Mouse (Mus musculus): Measurements from ENCODE around the gene Smpdl3a.

Gene Smpdl3a

DNA sequence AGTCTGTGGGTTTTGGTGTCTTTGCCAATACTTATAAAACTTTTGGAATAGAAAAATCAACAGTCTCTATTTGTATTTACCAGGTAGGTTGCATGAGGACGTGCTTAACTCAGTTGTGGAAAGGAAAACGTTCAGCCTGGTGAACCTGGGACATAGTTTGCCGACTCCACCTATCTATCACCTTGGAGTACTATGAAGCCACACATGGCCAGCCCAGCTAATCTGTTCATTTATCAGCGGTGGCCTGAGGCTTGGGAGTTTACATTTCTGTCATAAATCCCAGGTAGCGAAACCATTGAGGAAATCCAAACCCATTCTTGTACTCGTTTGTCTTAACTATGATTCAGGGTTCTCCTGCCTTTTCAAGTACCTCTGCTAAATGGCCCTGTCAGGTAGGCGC is at the start of gene Smpdl3a:
Gene Smpdl3a, plus strand, starts transcription at position 318 of the 400 bp plus-strand sequence.
- DNase-seq (ENCODE audit: low spot score): no peak

DNA sequence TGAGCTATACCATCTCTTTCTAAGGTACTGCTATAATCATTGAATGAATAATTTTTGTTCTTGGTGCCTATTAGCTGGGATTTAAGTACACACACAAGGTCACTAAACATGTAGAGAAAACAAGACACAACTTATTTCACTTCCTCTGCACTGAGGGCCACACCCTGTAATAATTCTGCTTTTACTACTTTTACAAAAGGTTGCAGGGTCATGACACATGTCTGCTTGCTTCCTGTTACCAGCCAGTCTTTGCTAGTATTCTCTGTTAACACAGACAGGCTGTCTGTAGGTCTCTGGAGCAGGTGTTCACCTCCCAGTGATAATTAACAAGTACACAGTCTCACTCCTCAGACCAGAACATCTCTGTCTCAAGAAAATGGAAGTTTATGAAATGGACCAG is 48.7 kb upstream of the Smpdl3a start:
- no peak for DNase-seq (ENCODE audit: low spot score)

DNA sequence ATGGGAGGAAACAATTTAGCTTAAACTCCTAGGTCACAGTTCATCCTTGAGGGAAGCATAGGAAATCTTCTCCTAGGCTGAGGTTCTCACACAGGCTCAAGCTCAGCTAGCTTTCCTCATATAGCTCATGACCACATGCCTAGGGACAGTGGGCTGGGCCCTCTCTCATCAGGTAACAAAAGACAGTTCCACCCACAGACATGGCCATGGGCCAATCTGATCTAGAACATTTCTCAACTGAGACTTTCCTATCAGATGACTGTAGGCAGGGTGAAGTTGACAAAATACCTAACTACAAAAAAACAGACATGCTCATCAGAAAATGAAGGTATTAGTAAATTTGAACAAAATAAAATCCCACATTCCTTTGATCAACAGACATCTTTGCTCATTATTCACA is 47.0 kb upstream of the Smpdl3a start:
- no peak for DNase-seq (ENCODE audit: low spot score)

DNA sequence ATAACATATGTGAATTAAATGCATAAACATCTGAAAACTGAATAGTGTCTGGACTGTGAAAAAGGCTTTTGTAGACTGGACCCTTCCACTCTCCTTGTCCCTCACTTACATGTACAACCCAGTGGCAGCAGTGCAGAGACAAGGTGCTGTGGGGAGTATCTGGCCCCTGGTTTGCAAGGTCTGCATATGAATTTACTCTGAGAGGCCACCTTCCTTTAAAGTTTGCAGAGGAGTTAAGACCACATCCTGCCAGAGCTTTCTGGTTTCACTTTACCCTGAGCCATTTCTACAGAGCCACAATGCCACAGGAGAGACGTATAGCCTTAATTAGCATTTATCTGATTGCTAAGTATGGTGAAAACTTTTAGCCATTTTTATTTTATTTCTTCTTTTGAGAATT is 40.8 kb upstream of the Smpdl3a start:
- DNase-seq (ENCODE audit: low spot score): no peak

DNA sequence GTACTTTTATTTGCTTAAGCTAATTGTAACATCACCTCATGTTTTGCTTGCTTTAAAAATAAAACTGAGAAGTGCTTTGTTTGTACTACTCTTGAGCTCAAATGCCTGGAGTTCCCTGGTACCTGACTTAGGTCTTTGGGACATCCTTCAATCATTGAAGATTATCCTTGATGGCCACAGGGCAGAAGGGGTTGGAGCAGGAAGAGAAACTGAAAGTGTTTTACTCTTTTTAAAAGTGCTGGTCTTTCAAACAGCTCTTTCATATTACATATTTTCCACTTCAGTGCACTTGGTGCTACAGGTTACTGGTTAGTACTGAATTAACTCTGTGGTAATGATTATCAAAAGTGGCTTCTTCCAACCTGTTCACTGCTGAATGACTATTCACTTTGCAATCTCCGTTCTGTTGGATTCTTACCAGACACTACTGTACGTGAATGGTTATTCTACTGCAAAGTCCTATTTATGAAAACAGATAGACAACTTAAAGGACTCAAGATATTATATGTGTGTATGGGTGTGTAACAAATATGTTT is 38.9 kb upstream of the Smpdl3a start:
- DNase-seq (ENCODE audit: low spot score): no peak

DNA sequence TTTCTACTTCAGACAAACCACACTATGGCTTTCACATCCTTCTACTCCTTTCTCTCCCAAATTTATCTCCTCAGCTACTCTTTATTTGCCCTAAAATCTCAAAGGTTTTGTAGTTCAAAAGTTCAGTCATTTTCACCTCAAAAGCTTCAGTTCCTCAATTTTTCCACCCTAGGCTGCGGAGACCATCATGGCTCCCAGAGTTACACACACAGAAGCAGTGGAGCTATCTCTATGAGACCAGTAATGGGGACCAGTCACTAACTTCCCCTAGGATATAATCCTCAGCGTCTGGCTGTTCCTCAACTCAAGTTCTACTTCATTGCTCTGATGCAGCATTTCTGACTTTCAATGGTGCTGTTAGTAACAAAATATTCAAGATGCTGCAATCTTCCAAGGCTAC is 35.1 kb upstream of the Smpdl3a start:
- no peak for DNase-seq (ENCODE audit: low spot score)

DNA sequence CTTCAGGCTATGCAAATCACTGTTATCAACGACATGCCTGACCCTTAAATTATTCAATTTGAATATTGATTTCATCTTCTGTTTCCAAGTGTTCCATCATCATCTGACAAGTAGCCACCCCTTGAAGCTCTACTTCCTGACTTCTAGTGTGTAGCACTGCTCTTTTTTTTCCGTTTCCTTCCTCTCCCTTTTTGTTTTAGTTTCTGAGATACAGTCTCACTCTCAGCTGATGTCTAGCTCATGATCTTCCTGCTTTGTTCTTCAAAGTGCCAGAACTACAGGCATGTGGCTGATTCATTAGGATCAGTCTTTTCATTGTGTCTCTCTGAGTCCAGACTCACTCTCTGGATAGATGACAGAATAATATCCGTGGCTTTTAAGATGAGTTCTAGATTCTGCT is 33.4 kb upstream of the Smpdl3a start:
- no peak for DNase-seq (ENCODE audit: low spot score)

DNA sequence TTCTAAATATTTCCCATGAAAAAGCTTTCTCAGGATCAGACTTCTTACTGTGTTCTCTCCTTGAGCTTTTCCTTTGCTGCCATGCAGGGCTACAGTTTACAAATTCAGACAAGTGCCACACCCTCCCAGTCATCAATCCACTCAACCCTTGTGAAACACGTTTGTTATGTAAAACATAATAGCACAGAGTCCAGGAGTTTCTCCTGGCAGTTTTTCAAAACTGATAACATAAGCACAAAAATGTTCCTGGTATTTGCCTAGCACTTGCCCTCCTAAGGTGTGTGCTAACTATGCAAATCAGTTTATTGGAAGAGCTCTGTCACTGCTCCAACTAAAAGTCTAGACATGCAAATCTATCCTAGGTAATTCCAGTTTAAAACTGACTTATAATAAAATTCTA is 31.1 kb upstream of the Smpdl3a start:
- DNase-seq (ENCODE audit: low spot score): no peak

DNA sequence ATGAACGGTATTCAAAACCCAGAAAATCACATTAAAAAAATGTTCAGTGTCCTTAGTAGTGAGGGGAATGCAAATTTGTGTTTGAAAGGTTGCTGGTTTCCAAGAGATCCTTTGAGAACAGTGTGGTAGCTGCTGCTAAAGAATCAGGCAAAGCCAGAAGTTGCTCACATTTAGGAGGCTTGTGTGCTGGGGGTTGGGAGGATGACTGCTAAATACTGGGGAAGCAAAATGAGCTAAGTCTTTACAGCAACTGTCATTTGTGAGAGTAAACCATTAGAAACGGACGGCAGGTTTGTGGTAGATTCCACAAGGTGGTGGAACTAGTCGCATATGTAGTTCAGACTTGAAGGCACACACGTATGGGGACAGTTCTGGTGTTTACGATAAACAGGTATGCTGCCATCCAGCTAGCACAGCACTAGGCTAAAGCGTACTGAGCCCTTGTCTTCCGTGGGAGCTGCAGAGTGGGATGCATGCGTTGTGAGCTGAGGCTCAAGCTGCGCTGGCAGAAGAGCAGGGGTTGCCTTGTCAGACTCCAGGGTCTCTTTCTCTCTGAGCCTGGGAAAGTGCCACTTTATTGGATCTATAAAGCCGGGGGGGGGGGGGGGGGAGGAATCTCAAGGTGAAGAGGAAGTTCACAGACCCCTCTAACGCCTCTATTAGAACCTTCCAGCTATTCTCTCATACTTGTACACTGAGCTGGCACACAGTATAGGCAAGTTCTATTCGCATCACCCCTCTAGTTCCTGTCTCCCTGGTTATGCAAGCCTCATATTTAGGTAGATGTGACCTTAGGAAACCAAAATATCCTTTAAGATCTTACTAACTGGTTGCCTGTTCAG is 10.6 kb upstream of the Smpdl3a start:
- no peak for DNase-seq (ENCODE audit: low spot score)

DNA sequence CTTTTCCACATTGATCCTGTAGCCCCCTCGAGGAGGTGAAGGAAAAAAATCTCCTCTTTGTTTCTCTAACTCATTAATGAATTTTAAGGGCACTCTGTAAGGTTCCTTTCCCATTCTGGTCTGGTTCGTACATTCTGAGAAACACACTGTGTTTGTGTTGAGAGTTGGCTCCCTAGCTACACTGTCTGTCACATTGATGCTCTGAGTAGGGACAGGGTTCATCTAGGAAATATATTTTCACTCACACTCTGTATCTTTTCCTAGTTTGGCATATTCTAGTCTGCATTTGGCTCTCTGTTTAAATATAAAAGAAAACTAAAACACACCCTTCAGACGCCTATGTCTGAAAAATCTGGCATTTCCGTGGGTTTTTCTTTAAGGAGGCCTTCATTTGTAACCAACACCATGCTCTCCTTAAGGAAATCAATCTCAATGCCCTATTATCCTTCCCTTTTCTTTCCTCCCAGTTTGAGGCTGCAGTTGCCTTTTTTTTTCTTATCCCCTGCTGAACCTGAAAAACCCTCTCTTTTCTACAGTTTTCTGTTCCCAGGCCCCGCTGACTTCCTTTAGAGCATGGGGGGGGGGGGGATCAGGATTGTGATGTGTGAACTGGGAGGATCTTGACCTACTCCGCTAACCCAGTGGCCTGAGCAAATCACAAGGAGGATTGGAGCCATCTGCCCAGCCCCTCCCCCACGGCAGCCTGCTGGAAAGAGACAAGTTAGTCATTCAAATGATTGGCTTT is 9.8 kb upstream of the Smpdl3a start:
- no peak for DNase-seq (ENCODE audit: low spot score)

DNA sequence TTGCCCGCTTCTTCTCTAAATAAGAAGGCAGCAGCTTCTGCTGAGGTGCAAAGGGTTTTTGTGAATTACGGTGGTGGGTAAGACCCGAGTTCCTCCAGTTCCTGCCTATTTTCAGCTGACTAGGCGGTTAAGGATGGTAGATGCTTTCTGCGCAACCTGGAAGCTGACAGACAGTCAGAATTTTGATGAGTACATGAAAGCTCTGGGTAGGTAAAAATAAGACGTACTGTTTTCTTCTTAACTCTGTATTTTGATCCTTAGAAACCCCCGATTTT is 9.3 kb upstream of the Smpdl3a start, which contains the start of gene Fabp7:
Gene Fabp7, plus strand, starts transcription at position 6 of the 275 bp plus-strand sequence.
- DNase-seq (ENCODE audit: low spot score): no peak

DNA sequence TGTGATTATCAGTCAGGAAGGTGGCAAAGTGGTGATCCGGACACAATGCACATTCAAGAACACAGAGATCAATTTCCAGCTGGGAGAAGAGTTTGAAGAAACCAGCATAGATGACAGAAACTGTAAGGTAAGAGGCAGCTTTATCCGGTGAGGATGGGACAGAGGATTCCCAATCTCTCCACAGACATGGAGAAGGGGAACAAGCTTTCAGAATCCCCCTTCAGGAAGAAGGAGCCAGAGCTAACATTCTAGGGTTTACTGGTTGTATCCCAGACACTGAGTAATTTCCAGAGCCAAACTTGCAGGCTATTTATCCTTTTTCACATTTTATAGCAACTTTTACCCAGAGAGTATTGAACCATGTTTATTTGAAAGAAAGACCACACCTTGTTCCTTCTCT is 8.6 kb upstream of the Smpdl3a start:
- no peak for DNase-seq (ENCODE audit: low spot score)

DNA sequence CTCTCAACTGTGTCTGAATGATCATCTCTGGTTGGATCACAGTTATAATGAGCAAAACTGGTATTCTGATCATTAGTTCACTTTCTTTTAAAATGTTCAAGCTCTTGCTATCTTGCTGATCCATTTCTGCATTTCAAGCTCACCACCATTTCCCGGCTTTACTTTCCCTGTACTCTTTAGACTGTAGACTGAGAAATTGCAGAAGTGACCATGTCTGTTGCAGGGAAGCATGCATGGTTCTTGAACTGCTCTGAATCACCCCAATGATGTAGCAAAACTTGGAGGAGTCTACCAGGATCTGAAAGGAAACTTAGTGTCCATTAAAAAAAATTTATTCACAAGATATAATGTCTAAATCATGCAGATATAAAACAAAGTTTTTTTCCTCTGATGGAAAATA is 1.2 kb upstream of the Smpdl3a start:
- DNase-seq (ENCODE audit: low spot score): no peak

DNA sequence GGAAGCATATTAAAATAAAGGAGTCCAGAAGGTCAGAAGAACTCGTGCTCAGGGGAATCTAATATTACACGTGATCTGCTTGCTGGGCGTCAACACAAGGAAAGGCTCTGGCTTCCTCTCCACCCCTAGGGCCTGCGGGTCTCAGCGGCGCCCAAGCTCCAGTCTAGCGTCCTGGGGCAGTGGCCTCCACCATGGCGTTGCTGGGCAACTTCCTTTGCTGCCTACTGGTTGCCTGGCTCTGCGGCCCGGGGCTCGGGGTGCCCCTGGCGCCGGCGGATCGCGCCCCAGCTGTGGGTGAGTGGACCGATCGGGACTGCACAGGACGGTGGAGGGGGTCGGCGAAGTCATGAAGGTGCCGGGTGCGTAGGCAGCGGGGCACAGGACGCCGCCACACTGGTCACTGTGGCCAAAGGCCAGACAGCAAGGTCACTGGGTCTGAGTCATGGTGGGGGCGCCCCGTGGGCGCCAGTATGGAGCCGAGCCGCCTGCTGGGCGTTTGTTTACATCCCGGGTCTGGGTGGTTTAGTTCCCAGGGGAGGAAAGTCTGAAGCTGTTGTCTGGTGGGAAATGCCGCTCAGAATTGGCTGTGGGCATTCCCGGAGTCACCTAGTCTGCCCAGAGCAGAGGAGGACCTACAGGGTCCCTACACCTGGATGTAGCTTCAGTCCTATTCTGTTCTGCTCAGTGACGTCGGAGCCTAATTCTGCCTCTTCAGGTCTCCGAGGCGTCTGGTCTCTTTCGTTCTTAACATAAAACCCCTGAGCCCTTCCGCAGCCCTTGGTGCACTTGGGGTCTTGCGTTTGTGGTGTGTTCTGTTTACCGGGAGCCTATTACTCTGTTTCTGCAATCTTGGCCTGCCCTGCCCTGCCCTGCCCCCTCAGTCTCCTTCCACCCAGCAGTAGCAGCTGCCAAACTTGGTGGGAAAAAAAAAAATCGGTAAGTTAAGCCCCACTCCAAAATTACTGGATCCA is 641 bp downstream of the Smpdl3a start:
- DNase-seq (ENCODE audit: low spot score): peak; percentile 42

DNA sequence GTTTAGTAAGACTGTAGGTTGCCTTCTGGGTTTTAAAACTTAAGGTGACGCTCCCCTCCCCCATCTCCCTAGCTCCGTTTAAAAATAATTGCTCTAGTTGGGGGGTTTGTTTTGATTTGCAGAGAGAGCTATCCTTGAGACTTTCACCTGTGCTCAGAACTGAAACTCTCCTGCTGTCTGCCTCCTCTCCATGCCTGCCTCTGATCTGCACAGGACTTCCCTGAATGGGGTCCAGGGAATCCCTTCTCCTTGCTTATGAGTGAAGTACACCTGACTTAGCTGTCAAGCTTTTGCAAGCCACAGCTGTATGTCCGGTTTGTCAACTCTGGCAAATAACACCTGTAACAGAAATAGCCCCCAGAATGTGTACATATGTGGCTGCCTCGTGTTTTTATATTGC is 1.4 kb downstream of the Smpdl3a start:
- no peak for DNase-seq (ENCODE audit: low spot score)

DNA sequence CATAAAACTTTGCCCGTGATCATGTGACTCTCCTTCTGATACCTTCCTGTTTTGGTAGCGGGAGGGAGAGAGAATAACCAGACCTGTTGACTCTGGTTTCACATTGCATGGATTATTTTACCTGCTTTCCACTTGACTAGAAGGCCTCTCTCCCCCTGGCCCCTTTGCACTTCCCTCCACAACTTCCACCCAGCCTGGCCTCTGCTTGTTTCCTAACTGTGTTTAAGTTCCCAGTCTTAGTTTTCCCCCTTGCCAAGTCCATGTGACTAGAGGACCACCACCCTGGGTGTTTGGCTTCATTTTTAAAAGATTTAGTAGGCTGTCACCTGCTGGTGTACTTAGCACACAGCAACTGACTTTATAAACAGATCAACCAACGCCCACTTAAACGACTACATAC is 1.9 kb downstream of the Smpdl3a start:
- DNase-seq (ENCODE audit: low spot score): peak; percentile 4

DNA sequence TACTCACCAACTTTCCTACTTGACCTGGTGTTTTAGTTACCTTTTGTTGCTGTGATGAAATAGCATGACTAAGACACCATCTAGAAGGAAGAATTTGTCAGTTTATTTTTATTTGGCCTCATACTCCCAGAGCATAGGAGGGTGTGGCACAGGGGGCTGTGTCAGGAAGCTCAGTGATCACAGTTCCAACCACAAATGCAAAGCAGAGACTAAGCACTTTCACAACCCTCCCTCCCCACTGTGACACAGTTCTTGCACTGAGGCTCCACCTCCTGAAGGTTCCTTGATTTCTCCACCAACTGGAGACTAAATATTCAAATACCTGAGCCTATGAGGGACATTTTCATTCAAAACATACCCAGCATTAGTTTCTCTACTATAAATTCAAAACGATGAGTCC is 5.4 kb downstream of the Smpdl3a start:
- DNase-seq (ENCODE audit: low spot score): no peak

DNA sequence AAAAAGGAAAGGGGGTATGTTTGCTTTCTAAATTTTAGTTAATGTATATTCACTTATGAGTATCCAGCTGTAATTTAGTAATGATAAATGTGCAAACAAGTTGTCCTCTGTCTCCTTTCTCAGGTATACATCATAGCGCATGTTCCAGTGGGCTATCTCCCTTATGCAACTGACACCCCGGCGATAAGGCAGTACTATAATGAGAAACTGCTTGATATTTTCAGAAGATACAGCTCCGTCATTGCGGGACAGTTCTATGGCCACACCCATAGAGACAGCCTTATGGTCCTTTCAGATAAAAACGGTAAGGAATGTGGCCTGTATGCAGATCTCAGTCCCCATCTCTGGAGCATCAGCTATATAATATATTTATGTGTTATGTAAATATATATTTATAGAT is 13.6 kb downstream of the Smpdl3a start:
- DNase-seq (ENCODE audit: low spot score): no peak

DNA sequence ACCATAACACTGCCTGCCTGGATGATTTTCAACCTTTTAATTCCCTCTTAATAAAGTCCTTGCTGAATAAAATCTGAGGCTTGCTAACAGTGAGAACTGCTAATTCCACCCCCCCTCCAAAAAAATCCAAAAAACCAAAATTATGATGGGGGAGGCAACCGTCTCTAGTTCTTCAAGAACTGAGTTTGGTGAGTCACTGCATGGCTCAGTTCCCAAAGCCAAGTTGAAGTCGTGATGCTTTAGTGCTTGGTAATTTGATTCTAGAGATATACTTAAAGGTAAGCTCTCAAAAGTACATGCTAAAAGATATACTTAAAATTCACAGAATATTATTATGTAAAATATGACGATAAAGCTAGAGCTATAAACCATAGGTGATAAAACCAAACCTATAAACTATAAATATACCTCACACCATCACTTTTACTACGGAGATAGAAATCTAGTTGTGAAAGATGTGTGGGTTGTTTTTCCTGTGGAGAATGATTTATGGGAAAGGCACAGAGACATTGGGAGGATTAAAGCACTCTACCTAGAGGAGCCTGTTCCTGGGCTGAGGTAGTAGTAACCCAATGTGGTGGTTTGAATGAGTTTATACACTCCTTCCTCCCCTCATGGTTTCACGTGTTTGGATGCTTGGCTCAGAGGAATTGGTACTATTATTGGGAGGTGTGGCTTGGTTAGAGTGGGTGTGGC is 18.2 kb downstream of the Smpdl3a start:
- DNase-seq (ENCODE audit: low spot score): no peak

DNA sequence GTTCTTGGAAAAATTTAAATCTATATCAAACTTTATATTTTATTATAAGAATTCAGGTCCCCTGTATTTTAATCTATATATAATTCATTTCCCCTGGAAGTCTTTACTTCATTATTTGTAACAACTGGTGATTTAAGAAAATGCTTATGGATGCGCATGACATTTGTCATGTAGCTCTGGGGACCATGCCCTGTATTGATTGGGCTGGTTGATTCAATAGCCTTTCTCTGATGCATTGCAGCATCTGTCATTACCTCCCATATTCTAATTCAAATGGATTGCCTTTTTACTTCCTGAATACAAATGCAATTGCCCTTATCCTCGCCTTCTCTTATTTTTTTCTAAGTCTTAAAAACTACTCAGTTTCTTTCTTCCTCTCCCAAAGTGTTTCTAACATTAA is 20.2 kb downstream of the Smpdl3a start:
- no peak for DNase-seq (ENCODE audit: low spot score)

DNA sequence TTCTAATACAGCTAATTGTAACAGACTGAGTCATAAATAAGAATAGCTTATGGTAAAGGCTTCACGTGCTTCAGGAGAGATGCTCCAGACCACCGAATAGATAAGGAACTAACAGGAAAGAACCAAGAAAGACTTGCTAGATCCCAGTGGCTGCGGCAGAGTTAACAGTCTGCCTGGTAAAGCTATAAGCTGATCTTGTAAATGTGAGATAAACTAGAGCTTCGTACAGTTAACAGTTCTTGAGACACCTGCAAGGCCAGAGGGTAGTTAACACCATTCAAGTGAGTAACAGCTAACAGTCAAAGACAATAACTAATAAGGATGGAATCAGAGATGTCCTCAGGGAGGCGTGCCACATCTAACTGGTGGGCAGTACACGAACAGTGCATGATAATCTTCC is 21.7 kb downstream of the Smpdl3a start:
- DNase-seq (ENCODE audit: low spot score): no peak

DNA sequence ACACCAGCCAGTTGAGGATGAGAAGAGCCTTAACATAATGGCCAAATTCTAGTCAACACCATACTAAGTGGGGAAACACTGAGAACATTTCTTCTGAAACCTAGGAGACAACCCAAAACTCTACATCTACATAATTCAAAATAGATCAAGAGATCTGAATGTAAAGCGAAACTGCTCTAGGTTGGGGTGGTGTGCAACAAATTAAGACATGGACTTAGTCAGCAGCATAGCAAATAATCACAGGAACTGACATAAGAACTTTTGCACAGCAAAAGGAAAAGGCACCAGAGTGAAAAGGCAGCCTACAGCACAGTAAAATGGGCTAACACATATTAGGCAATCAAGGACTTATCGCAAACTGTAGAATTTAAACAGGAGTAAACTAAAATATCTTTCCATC is 25.1 kb downstream of the Smpdl3a start:
- DNase-seq (ENCODE audit: low spot score): no peak
